Mouse (Mus musculus) testis, adult 2 months (tissue): ENCODE measurements around the gene Hivep2.

Experiments
- CTCF ChIP-seq: fragments of 200-500 bp; IDR thresholded peaks from 2 replicates; pipeline ENCODE4 v1.5.1; 2012; ENCODE audit warnings: low read depth, mild to moderate bottlenecking, inconsistent platforms, low read length, moderate library complexity; ENCODE audit not compliant: control insufficient read depth, insufficient read depth, insufficient replicate concordance
- POLR2A ChIP-seq: fragments of 200-500 bp; IDR thresholded peaks from 2 replicates; pipeline ENCODE4 v1.6.1; 2012; ENCODE audit warnings: low read depth, mild to moderate bottlenecking, inconsistent platforms, low read length, moderate library complexity; ENCODE audit not compliant: control insufficient read depth

GRCm38 (mm10) chr10:14024971-14025370, 59.1 kb downstream of the Hivep2 start:
- no peak for TF ChIP-seq POLR2A
- no peak for TF ChIP-seq CTCF
